Mouse (Mus musculus) right cerebral cortex, postnatal 14 days (tissue): ENCODE results near the gene Ube2r2.
A peak's percentile ranks its signal among the peaks of the same experiment; 100 is the strongest.

Source experiments
- DNase-seq: peaks from one replicate; pipeline ENCODE4 v3.0.0; 2022

The Ube2r2 gene

DNA sequence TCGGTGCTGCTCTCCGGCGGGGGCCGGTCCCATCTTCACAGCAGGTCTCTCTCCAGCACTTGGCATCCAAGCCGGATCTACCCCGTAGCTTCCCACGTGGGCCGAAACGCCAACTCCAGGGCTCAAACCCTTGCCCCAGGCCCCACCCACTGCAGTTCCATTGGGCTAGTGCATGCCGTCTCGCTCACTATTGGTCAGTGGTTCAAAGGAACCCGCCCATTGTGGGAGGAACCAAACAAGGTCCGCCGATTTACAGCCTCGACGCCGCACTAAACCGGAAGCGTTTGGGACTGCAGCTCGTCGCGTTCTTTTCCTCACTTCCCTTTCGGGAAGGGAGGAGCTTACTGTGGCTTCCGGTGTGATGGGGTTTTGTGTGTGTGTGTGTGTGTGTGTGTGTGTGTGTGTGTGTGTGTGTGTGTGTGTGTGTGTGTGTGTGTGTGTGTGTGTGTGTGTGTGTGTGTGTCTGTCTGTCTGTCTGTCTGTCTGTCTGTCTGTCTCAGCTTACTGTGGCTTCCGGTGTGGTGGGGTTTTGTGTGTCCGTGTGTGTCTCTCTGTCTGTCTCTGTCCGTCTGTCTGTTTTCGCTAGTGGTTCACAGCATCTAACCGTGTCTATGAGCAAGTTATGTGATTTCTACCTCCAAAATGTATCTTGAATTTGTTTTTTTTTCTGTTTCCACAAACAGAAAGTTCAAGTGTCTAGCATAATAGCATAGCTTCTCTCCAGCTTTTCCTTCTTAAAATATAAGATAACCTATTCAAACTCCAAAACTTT lies 11.2 kb upstream of the Ube2r2 start, which contains the start of gene Nol6:
Nol6 (minus strand) TSS at position 276 of the 772 bp plus-strand sequence.
- peak; percentile 97 for DNase-seq

DNA sequence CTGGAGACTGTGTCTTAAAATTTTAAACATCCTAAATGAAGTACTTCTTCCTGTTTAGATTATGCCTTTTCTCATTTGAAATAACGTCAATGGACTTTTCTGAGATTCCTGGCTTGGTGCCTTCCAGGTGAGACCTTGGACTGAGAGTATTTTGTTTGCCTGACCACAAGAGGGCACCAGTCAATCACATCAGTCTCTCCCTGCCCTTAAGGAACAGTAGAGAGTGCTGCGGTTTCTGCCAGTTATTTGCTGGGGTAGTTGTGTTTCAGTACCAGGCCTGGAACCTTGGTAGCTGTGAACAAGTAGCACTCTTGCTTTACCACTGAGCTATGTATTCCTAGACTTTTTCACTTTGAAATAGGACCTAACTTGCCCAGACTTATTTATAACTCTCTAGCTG lies 6.1 kb upstream of the Ube2r2 start:
- DNase-seq = no peak

DNA sequence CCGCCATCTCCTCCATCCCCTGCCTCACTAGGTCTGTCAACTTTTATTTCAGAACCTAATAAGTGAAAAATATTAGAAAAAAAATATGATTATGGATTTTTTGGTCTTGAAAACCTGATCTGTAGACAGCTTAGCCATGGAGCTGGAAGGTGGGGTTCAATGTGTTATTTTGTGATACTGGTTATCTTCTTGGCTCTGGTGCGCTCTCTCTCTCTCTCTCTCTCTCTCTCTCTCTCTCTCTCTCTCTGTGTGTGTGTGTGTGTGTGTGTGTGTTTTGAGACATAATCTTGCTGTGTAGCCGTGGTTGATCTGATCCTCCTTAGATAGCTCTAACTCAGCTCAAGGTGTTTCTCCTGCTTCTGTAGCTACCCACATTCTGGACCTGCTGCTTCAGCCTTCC lies 5.7 kb upstream of the Ube2r2 start:
- no peak for DNase-seq

DNA sequence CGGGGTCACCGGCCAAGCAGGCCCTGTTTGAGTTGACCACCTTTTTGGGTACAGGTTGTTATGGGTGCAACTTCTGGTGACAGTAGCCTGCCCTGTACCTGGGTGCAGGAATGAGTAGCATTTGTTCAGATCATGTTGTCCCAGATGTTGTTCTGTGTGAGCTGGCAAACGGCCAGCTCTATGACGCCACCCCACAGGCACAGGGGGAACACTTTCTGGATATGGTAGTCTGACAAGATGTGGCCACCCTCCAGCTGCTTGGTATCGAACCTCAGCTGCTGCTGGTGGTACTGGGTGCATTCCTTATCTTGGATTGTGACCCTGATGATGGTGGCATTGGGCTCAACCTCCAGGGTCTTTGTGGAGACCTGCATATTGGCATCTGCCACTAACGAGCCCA lies 3.1 kb upstream of the Ube2r2 start:
- DNase-seq = no peak

DNA sequence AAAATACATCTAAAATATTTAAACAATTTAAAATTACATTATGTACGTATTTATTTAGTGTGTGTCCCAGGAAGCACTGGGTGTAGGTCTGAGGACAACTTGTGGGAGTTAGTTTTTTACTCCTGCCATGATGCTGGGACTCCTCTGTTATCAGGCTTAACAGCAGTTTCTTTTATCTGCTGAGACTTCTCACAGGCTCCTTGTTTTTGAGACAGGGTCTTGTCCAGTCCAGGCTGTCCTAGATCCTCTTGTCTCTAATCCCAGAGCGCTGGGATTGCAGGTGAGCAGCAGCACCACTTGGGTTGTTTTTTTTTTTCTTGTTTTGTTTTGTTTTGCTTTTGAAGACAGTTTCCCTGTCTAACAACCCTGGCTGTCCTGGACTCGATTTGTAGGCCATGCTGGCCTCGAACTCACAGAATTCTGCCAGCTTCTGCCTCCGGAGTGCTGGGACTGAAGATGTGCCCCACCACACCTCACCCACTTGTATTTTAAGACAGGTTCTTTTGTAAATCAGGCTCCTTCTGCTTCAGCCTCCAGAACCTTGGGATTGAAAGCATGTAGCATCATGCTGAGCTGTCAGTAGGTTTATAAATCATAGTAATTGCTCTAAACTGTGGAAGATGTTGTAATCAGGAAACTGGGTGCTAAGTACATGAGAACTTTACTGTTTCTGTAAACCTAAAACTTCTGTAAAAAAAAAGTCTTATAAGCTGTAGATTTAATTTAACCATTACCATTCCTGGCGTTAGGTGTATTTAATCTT lies 1.8 kb upstream of the Ube2r2 start:
- DNase-seq = no peak

DNA sequence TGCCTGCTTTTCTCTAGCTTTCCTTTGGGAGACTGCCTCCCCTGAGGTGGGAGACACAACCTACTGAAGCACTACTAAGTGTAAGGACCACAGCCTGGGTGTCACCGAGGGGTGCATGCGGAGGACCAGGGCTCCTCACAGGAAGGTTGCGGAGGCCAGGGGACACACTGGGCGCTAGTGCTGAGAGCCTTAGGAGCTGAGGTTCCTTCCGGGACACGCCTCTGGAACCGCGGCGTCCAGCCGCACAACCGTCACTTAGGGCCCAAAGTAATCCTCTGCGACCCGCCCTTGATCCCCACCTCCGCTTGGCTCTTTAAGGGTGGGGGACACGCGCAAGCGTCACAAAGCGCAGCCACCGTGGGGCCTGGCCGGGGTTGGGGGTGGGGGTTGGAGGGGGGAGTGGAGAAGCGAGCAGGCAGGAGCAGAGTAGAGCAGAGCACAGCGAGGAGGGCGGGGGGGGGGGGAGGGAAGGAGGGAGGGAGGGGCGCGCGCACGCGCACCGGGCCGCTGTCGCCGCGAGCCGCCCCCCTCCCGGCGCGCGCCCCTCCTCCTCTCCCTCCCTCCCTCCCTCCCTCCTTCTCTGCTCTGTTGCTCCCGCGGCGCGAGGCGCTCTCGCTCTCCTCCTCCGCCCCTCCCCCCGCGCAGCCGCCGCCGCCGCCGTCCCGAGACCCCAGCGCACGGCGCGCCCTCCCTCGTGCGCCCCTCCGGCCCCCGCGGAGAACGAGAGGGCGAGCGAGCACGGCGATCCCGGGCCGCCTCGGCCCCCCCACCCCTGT lies 420 bp upstream of the Ube2r2 start:
- peak; percentile 86 for DNase-seq

DNA sequence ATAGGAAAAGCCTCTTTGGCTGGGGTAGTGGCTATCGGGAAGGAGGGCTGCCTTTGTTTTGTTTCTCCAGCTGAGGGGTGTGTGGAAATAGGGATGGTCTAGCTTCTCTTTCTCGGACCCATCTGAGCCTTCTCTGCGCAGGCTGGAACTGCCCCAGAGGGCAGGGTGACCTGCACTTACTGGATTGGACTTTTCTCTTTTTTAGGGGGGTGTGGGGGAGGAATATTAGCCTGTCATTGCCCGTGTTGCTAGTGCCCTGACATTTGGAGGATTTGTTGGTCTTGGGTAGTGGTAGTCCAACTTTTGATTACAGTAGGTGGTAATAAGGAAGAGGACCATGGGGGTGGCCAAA lies 887 bp downstream of the Ube2r2 start:
- DNase-seq = no peak

DNA sequence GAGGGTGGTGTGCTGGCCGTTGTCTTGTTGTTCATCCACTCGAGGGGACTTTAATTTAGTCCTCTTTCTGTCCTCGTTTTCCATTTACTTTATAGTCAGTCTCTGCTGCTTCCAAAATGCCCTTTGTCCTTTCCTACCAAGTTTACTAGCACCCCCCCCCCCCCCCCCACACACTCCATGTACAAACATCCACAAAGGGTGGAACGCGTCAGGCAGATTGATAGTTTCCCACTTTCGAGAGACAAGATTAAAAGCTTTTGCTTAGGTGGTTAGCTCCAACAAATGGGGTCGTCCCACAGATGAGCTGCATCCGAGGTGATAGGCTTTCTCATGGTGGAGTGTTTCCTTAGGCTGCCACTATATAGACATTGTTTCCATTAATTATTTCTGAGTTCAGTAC lies 1.3 kb downstream of the Ube2r2 start:
- no peak for DNase-seq

DNA sequence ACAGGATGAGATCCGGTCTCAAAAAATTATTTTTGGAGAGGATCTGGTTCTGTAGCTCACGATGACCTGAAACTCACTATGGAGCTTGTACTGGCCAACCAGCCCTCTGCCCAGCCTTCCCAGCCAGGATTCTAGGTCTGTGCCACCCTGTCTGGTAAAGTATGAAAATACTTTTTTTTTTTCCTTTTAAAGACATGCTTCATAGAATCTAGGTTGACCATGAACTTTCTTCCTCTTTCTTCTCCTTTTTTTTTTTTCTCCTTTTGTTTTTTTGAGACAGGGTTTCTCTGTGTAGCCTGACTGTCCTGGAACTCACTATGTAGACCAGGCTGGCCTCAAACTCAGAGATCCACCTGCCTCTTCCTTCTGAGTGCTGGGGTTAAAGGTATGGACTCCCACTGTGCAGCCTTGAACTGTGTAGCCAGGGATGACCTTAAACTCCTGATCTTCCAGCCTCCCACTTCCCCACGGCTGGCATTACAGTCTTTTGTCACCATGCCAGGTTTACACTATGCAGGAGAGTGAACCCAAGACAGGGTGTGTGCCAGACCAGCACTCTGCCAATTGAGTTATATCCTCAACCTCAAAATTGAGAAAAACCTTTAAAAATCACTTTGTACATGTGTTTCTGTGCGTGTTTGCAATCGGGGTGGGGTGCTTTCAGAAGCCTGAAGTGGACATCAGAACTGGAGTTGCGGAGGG lies 4.8 kb downstream of the Ube2r2 start:
- DNase-seq = no peak

DNA sequence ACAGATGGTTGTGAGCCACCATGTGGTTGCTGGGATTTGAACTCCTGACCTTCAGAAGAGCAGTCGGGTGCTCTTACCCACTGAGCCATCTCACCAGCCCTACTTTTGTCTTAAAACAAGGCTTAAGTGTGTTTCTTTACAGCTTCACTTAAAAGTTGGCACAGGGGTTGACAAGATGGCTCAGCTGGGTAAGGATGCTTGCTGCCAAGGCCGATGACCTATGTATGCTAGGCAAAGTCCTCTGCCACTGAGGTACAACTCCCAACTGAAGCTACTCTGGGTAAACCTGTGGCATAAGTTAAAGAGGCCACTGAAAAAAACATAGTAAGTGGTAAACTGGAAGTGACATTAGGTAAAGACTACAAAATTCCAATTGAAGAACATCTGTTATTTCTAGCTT lies 7.1 kb downstream of the Ube2r2 start:
- DNase-seq = no peak

DNA sequence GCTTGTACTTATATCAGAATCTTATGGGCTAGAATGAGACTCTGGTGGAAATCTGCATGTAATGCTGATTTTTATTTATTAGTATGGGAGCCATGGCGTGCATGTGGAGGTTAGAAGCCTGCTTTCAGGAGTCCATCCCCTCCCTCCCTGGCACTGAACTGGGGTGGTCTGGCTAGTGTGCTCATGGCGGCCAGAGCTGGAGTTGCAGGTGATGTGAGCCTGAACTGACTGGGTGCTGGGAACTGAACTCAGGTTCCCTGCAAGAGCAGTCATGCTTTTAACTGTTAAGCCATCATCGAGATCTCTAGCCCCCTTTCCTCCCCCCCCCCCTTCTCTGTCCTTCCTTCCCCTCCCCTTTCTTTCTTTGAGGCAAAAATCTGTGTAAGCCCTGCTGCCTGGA lies 14.3 kb downstream of the Ube2r2 start:
- no peak for DNase-seq

DNA sequence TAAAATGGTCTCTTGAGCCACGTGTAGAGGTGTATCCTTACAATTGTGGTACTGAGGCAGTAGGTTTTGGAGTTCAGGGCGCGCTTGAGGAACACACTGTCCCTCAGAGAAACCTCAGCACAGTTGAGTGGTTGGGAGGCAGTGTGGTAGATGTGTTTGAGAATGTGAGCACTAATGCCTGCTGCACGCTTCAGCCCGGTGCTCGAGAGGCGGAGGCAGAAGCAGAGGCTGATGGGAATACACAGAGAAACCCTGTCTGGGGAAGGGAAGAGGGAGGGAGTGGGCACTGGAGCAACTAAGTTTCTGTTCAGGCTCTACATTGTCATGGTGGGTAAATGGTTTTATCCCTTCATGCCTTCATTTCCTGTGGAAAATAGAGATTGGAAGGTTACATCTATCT lies 15.6 kb downstream of the Ube2r2 start:
- DNase-seq = no peak

DNA sequence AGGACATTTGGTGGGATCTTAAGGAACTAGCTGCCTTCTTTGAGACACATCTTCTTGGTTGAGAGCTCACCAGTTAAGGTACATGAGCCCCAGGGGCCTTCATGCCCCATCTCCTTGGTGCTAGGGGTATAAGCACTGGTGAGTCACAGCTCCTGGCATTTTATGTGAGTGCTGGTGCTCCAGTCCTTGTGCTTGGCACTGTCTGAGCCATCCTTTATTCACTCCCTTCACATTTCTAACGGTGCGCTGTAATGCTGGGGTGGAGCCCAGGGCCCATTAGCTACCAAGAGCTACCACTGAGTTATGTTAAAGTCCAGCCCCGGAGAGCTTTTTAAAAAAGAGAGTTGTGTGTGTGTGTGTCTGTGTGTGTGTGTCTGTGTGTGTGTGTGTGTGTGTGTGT lies 17.6 kb downstream of the Ube2r2 start:
- DNase-seq = no peak

DNA sequence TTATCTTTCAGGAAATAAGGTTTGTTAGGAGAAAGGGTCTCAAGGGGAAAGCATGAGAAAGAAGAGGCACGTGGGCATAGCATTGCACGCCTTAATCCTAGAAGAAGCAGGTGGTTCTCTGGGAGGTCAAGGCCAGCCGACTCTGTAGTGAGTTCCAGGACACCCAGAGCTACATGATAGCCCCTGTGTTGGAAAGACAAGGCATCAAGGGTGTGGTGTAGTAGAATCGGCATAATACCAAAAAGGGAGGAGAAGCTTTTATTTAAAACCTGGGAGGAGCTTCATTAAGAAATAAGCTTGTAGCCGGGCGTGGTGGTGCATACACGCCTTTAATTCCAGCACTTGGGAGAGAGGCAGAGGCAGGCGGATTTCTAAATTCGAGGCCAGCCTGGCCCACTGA lies 21.4 kb downstream of the Ube2r2 start:
- DNase-seq = no peak

DNA sequence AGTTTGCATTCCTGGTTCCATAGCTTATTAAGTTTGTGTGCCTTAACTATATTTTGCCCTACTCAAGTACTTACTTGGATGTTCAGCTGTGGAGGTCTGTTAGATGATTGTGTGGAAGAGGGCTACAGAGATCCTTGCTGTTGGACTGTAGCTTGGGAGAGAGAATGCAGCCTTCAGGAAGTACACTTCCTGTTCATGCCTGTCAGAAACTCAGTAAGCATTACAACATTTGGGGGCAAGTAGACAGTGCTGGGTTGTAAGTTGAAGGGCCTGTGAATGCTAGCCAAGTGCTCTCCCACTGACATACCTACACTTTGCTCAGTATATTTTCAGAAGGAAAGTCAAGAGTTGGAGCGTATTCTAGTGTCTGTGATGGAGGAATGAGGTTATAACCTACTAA lies 22.7 kb downstream of the Ube2r2 start:
- no peak for DNase-seq

DNA sequence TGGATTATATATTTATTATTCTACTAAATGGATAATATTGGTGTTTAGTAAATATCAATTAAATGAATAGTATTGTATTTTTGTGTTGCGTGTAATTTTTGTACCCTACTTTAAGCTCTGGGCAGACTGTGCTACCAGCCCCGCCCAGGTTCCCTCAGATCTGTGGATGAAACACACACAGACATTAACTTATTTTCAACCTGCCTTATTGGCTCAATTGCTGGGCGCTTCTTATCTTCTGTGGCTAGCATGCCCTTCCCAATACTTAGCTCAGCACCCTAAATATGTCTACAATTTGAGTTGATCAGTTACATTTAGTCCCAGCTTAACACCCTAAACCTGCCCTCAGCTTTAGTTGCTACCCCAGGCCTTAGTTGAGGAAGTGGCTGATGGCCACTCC lies 25.7 kb downstream of the Ube2r2 start:
- DNase-seq = no peak

DNA sequence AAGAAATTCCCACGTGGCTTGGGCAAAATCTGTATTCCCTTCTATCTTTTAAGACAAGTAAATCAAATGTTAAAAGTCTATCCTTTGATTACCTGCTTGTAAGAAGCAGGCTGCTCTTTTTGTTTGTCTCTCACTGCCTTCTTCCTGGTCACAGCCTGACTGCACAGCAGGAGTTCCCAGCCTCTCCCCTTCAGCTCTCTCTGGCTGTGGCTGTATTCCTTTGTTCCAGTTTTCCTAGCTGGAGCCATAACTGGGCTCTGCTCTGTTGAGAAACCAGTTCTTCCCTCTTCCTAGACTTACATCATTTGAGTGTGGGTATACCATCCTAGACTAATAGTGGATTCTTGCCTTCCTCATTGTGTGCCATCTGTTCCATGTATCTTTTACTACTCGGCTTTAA lies 29.4 kb downstream of the Ube2r2 start:
- DNase-seq = no peak

DNA sequence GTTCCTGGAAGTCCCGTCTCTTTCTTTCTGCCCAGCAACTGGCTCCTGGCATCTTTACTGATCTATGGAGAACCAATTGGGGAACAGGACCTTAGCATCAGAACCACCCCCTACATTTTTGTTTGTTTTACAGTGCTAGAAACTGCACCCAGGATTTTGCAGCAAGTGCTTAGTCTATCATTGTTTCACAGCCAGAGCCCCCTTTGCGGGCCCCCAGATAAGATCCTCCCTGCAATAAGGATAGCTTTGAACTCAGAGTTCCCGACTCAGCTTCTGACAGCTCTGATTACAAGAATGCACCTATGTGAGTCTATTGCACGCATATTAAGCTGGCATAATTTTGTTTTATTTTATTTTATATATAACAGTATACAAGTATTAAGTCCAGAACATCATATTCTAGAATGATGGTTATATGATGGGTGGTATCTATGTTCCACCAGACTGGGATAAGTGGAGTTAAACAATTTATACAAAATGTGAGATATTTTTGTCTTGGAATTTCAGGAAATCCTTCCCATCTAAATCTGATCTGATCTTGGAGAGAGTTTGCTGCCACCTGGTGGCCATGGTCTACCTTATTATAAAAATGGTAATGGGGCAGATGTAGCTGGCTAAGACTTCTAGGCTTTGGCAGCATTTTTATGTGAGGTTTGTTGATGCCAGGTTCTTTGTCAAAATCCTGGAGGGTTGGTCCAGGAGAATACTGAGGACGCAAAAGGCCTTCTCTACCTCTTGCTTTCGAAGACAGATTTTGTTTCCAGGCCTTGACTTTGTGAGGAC lies 30.3 kb downstream of the Ube2r2 start:
- DNase-seq = peak; percentile 91

DNA sequence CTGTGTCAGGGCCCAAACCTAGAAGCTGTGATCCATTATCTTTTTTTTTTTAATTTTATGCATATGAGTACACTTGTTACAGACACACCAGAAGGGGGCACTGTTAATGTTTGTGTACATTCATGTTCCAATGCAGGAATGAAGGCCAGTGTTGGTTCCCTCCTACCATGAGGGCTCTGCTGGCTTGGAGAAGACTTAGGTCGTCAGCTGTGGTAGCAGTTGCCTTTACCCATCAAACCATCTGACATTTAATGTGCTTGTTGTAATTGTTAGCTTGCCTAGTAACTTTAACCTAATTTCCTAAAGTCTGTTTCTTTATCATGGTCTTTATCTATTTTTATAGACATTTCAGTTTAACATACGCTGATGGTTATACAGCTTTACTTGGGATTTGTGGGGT lies 35.4 kb downstream of the Ube2r2 start:
- DNase-seq = no peak

DNA sequence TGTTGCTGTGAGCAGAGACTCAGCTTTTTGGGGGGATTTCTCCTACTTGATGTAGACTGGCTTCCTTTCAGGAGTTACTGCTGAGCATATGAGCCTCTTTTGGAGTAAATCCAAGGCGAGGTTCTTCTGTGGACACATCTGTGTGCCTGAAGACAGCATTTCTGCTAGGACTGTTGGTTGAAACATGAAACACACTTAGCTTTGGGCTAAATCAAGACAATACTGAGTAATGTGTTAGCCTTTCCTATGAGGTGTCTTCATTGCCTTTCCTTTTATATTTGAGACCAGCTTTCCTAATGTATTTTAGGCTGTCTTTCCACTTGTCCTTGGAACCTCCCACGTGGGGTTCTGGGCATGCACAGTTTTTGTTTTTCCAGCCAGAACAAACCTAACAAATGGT lies 39.1 kb downstream of the Ube2r2 start:
- DNase-seq = no peak

DNA sequence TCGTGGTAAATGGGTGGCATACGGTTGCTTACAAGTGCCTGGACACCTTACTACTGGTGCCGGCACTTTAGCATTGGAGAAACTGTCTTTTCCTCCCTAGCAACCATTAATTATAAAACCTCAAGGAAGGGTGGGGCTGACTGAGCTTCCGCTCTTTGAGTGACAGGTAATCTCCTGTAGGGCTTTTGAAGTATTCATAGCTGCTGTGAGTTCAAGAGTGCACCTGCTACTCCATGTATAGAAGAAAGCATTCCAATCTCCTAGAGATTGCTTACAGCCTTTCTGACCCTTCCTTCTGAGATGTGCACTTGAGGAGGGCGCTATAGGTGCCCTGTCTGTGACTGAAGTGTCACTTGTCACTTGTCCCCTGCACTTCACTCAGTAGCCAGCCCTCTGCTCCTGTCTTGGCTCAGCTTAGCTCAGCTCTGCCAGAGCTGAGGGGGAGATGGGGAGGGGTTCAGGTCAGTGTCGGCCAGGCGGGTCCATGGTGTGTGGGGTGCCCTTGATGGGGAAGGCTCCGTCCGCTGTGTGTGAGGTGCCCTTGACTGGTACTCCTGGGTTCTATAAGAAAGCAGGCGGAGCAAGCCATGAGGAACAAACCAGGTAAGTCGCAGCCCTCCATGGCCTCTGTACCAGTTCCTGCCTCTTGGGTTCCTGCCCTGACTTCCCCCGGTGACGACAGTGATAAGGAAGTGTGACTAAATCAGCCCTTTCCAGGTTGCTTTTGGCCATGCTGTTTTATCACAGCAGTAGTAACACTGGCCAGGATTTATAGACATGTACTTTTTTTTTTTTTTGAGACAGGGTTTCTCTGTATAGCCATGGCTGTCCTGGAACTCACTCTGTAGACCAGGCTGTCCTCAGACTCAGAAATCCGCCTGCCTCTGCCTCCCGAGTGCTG lies 44.5 kb downstream of the Ube2r2 start:
- no peak for DNase-seq
